Mouse (Mus musculus): Measurements from ENCODE around the gene Sdcbp2. TPM values are rescaled to one million over a fixed set of nuclear protein-coding genes. Genes with fewer than 3 reads are reported as not detected.

Sdcbp2 gene
- polyA plus RNA-seq (2012): 0.16 TPM in 1 of 2 replicates, not detected in the other

DNA sequence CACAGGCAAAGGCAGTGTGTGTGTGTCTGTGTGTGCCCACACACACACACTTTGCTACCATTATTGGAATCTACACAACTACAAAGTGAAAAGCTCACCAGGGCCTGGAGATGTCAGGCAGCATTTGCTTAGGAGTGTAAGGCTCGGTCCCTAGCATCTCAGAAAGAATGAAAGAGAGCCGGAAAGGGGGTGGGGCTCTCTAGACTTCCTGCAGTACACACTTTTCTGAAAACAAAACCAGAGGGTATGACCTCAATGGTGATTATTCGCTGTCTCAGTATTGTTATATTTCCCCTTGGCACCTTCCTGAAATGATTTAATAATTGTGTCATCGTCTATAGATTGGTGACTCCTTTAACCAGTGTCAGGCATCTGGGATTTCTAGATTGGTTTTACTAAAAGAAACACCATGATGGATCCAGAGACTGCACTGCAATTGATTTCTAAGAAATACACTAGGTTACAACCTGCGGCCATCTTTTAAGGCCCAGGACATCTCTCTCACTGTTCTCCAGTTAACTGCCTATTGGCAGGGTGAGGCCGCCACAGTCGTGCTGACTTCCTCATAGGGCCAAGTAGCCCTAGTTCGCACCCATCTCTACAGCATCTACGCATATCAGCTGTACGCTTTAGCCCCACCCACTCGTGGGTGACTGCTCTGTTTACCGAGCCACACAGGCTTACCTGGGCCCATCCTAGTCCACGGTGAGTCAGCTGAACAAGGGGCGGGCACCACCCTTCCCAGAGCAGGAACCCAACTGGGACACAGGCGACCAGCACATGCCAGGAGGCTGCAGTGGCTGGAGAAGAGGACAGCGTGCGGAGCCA, at the start of gene Sdcbp2:
TSS of gene Sdcbp2 (plus strand) at position 750 of the 828 bp plus-strand sequence.
- no peak for TF ChIP-seq GATA1 (IDR thresholded peaks at IDR 0.05; ENCODE audit: low read length)

DNA sequence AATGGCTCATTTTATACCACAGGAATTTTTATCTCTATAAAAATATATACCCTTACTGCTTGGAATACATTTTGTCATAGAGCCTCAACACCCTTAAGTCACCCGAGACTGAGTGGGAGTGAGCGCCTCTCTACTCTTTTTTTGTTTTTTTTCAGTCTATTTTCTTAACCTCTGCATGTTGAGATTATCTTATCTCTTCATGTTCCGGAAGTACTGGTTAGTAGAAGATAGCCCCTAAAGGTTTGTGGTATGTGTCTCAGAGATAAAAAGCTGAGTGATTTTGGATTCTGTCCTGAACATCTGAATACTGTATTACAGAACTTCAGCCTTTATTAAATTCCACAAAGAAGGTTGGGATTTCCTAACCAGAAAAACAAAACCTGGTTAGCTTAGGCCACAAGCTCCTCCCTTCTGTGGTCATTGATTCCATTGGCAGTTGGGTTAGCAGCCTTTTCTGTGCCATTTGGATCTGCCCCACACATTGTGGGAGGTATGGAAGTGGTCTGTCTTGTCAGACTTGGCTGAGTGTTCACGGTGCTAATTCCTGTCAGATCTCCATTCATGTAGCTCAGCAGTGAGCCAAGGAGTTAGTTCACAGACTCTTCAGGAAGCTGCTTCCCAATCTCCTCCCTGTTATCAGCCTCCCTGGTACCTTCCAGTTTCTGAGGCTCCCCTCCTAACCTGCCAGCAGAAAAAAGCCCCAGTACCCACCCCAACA, 47.9 kb upstream of the Sdcbp2 start:
- peak; percentile 86 for TF ChIP-seq GATA1 (IDR thresholded peaks at IDR 0.05; ENCODE audit: low read length)

DNA sequence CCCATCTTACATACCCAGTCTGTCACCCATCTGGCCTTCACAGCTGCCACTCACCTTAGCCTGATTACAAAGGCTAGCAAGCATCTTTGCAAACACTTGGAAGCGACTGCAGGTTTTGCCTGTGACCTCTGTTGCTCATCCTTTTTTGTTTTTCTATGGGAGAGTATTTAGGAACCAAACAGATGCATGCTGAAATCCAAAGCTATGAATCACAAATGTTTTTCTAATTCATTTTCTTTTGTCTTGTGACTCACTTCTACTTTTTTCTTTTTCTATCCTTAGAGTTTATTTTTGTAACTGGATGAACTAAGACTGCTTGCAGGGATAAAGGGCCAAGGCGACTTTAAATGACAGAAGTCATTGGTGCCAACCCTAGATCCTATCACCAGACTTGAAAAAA, 46.9 kb upstream of the Sdcbp2 start:
- TF ChIP-seq GATA1 (IDR thresholded peaks at IDR 0.05; ENCODE audit: low read length): no peak

DNA sequence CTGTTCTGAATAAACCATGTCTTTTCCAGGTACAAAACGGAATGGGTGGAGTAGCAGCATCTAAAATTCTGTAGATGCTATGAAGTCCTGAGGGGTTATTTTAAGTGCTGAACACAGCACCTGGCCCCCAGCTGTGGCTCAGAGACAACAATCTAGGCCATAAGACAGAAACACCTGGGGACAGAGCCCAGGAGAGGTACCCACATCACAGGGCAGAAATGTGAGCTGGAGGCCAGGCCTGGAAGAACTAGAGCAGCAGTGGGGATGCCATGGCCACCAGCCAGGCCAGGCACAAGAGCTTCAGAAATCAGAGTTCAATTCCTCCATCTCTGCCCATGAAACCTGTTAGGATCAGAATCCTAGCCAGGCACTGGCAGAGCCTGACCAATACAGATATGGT, 44.4 kb upstream of the Sdcbp2 start:
- TF ChIP-seq GATA1 (IDR thresholded peaks at IDR 0.05; ENCODE audit: low read length): no peak

DNA sequence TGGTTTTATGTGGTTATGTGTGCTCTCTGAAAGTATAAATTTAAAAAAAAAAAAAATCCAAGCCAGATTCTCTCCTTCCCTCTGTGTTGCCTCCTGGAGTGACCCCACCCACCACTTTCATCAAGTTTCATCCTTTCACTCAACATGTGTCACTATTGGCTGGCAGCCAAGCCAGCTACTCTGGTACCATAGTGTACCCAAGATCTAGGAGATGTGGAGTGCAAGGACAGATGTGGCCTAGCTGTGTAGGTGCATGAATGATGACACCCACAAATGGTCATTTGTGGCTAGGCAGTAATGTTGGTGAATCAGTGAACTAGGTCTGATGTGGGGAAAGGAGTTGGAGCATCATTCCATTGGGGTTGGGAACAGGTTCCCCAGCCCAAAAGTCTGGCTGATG, 43.3 kb upstream of the Sdcbp2 start:
- TF ChIP-seq GATA1 (IDR thresholded peaks at IDR 0.05; ENCODE audit: low read length): no peak

DNA sequence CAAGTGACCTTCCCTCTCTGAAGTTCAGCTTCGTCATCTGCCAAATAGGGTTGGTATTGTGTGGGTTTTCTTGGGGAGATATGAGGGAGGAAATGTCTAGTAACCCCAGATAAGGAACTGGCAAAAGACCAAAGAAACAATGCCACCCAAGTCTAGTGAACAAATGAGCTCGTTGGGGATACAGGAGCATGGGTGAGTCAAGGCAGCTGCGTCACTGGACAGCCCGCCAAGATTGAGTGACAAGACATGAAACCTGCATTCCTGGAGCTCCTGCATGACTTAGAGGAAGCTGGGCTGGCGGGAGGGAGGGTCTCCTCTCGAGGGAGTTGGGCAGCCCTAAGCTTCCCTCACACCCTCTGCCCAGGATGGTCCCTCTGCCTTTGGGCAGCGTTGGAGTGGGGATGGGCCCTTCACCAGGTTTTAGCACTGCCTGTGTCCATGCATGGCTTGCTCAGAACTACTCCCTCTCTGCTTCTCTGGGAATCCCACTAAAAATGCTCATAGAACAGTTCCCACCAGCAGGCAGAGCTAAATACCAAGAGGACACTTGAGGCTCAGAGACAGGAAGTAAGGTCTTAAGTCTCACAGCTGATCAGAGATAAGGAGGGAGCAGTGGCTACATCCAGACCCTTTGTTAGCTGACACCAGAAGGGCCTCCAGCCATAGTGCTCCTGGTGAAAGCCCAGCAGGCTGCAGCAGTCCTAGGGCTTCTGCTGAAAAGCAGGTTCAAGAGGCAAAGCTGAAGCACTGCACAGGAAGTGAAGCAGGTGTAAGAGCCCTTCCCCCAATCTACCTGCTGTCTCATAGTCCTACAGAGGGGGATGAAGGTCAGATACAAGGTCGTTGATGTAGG, 41.8 kb upstream of the Sdcbp2 start:
- TF ChIP-seq GATA1 (IDR thresholded peaks at IDR 0.05; ENCODE audit: low read length): peak; percentile 25

DNA sequence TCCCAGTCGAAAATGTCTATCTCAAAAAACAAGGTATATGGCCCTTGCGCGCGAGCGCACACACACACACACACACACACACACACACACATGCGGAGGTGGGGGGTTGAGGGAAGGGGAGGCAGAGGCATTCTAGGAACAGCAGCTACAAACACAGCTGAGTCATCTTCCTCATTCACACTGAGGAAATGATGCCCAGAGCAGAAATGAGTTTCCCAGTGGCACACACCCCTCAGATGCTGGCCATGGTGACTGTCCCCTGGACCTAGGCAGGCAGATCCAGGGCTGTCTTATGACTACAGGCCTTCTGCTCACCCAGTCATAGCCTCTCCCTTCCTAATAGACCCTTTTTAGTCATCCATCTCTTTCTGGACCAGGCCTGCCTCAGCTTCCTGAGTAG, 38.8 kb upstream of the Sdcbp2 start:
- no peak for TF ChIP-seq GATA1 (IDR thresholded peaks at IDR 0.05; ENCODE audit: low read length)

DNA sequence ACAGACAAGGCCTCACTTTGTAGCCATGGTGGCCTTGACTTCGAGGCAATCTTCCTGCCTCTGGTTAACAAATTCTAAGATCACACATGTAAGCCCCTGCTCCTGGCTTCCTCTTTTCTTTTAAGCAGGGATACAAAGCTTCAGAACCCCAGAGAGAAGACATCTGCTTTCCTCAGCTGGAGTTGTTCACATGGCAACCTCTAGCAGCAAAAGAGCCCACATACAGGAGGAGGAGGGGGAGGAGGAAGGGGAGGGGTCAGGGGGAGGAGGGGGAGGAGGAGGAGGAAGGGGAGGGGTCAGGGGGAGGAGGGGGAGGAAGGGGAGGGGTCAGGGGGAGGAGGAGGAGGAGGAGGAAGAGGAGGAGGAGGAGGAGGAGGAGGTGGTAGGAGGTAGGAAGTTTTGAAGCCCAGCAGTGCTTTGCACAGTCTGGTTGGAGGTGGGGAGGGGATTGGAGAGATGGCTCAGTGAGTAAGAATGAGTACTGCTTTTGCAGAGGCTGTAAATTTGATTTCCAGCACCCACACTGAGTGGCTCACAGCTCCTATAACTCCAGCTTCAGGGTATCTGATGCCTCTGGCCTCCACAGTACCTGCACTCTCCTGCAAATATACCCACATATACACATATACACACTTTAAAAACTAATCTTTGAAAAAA, 36.3 kb upstream of the Sdcbp2 start:
- TF ChIP-seq GATA1 (IDR thresholded peaks at IDR 0.05; ENCODE audit: low read length): no peak

DNA sequence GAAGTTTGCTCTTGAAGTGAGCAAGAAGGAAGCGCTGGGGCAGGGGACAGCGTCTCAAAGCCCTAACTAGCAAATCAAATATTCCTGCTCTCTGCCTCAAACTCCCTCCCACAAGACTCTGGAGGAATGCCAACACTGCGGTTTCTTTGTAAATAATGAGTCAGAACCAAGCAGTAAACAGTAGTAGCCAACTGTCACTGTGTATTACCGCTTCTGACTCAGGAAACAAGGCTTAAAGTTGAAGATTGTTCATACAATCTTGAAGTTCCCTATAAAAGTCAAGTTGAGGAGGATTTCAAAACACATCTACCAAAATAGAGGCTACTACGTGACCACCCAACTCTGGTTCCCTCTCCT, 35.8 kb upstream of the Sdcbp2 start:
- TF ChIP-seq GATA1 (IDR thresholded peaks at IDR 0.05; ENCODE audit: low read length): no peak

DNA sequence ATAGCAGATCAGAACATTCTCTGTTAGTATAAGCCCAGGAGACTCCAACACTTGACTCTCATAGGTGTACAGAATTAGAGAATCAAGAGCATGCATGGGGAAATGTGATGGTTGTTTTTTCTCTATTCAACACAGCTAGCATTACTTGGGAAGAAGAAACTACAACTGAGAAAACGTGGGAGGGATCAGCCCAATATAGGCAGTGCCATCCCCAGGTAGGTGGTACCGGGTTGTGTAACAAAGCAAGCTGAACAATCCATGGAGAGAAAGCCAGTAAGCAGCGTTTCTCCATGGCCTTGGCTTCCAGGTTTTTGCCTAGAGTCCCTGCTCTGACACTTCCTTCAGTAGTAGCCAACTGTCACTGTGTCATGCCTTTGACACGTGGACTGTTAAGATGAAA, 33.8 kb upstream of the Sdcbp2 start:
- no peak for TF ChIP-seq GATA1 (IDR thresholded peaks at IDR 0.05; ENCODE audit: low read length)

DNA sequence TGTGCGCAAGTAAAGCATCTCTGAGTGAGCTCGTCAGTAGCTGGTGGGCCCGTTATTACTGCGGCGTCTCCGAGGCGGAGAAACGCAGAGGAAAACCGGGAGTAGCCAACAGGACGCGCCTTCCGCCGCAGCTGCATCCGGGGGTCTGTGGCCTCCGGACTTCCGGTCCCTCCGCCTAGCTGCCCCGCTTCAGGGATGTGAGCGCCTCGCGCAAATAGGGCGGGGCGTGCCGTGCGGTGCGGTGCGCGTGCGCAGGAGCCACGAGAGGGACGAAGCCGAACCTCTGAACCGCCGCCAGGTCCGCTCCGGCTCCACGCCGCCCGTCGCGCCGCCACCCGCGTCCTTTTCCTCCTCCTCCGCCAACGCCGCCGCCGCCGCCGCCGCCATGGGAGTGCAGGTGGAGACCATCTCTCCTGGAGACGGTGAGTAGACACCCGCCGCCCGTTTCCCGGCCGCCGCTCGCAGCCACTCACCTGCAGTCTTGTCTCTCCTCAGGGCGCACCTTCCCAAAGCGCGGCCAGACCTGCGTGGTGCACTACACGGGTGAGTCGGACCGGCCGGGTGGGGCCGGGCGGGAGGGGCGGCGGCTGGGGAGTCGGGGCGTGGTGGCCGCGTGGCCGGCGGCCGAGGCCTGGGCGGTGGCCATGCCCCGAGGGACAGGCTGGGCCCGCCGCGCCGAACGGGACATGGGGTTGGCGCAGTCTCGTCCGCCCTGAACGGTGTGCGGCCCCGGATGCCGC, 29.9 kb upstream of the Sdcbp2 start, which contains the start of gene Fkbp1a:
TSS of gene Fkbp1a (plus strand) at position 161 of the 740 bp plus-strand sequence.
- TF ChIP-seq GATA1 (IDR thresholded peaks at IDR 0.05; ENCODE audit: low read length): no peak

DNA sequence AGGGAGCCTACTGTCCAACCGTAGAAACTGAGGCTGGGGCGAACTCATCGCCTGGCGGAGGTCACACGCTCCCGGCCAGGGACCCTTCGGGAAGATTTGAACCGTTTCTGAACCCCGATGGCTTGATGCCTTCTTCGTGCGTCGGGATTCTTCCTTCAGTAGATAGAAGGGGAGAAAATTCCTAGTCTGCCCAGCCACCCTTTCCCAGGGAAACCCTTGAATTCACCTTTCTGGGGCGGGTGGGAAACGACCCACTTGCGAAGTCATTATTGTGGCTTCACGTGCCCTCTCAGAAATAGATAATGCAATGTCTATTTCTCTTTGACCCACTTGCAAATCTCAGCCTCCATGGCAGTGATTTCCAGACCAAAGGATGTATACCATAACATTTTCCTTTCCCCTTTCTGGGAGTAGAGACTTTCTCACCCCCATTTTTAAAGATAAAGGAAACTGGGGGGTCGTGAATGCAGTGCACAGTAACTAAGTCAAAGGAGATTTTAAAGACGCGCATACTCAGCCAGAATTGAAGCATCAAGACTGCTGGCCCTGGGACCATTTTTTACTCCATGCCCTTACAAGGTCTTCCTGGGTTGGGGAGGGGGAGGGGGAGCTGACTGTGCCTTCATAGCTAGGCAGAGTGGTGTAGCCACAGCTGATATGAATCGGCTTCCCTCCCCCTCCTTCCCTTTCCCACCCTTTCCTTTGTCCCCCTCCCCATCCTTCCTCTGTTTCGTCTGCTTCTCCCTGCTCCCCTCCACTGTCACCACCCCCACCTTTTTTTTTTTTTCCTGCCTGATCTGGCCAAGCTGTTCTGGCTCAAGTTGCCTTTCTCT, 29.1 kb upstream of the Sdcbp2 start:
- no peak for TF ChIP-seq GATA1 (IDR thresholded peaks at IDR 0.05; ENCODE audit: low read length)

DNA sequence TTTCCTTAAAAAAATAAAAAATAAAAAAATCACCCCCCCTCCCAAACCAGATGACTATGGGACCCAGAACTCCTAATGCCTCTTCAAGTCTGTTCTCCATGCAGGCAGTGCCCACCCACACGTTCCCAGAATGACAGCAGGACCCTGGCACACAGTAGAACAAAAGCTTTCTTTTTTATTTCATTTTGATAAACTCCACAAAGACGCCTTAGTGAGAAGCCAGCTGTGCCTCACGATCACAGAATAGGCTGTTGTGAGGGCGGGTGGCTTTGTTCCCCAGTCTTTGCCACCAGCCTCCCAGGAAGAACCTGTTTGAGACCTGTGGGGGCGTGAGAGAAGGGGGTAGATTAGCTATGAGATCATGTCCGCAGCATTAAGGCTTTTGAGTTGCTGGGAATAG, 27.7 kb upstream of the Sdcbp2 start:
- TF ChIP-seq GATA1 (IDR thresholded peaks at IDR 0.05; ENCODE audit: low read length): no peak

DNA sequence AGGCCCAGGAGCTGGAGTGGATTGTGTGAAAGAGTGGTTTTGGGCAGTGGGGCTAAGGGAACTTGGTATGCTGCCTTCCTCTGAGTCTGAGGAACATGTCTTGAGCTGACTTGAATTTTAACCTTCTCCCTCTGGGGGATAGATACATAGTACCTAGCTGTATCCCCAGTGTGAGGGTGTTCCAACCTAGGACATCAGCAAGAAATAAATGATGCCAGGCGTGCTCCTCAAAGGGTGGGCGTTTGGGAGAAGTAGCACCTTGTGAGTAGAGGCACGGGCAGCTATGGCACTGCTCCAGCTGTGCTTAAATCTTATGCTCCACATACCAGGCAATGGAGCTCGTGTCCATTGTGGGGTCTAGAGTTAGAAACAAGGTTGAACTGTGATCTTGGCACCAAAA, 25.9 kb upstream of the Sdcbp2 start:
- no peak for TF ChIP-seq GATA1 (IDR thresholded peaks at IDR 0.05; ENCODE audit: low read length)

All from G1E-ER4 (cell line).